Mouse (Mus musculus): Measurements from ENCODE around the gene Gsg1l.

Gene Gsg1l

DNA sequence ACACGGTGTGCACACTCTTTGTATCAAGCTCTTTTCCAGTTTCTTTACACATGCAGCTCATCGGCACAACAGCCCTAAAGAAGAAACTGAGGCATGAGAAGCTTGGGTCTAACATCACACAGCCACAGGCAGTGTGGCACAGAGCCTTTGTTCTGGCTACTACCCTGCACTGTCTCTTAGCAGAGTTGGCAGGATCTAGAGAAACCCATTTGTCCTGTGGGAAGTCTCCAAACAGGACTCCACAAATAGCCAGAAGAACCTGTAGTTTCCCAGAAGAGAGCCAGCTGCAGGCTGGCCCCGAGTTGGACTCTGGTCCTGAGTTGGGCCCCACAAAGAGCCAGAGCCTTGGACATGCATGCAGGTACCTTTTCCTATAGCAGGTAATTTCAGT lies 49.9 kb downstream of the Gsg1l start:
- no peak for DNase-seq (ENCODE audit: extremely low read depth, low read depth)

- no peak for DNase-seq (ENCODE audit: extremely low read depth, low read depth)
Measured at GRCm38 (mm10) chr7:126031598-126032364, 50.4 kb downstream of the Gsg1l start.

DNA sequence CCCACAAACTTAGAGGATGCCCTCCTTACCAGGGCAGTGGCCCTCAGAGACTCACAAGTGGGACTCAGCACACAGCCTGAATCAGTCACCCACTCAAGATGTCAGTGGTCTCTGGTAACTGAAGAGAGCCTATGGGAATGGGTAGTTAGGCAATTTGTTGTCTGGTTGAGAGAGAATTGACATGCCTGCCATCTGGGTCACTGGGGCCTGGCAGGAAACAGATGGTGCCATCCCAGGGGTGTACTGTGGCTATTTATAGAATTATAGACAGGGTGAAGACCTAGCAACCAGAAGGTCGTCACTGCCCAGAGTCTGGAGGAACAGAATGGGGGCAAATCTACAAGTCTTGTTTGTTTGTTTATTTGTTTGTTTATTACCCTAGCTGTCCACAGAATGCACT lies 54.8 kb downstream of the Gsg1l start:
- DNase-seq (ENCODE audit: extremely low read depth, low read depth): no peak

GRCm38 (mm10) chr7:126026600-126026999 lies 55.6 kb downstream of the Gsg1l start:
- no peak for DNase-seq (ENCODE audit: extremely low read depth, low read depth)

DNA sequence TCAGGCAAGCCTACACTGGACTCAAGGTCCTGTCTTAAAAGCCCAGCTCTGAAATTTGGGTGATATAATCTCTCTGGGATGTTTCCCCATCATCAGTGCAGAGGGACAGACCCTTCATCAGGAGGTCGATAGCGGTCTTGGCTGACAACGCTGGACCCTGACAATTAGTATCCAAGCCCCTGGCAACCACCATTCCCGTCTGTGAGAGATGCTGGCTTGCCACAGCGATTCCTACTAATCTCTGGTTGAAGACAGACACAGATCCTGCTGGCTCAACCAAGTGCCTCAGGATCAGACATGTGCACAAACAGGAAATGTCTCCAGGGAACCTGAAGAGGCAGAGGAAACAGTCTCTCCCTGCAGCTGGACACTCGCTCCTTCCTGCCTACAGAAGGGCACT lies 62.2 kb downstream of the Gsg1l start:
- no peak for DNase-seq (ENCODE audit: extremely low read depth, low read depth)

DNA sequence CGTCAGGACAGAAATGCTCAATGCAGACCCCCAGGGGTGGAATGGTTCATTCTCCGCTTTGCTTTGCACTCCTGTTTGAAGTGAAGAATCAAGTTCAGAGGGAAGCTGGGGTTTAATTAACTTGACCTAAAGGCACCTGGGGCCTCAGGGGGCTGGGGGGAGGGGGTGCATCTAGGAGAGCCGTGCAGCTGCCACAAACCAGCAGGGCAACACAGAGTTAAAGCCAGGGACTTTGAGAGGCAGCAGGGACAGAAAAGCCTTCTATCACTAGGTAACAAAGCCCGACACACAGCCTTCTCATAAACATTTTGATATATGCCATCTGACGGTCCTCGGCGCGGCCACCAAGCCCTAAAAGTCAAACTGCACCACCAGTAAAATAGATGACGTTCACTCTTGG lies 62.9 kb downstream of the Gsg1l start:
- no peak for DNase-seq (ENCODE audit: extremely low read depth, low read depth)

GRCm38 (mm10) chr7:126017455-126017854 lies 64.8 kb downstream of the Gsg1l start:
- DNase-seq (ENCODE audit: extremely low read depth, low read depth): no peak

DNA sequence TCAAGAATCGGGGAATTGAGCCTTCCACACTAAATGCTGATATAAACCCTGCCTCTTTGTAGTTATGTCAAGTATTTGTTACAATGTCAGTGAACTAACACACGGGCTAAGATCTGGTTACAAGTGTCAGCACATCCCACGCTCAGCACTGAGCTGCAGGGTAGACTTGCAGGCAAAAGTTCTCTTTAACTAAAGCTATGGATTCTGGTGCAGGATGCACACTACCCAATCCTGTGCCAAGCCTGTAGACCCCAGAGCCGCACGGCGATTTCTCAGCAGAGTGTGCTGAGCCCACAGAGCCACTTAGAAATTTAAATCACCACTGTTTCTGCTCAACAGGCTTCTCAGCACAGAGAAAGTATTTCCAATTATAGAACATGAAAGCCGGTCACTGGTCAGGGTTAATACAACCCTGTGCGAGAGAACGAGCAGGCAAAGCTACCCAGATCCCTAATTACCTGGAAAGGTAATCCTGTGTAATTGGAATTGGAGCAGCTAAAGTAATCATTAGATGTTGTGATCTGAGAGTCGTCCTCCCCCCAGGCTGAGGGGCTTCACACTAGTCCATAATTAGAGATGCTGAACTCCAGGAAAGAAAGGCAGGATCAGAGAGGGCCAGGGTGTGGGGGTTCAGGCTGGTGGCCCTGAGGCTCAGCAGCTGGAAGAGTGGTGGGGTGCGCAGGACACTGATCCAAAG lies 69.7 kb downstream of the Gsg1l start:
- DNase-seq (ENCODE audit: extremely low read depth, low read depth): no peak

GRCm38 (mm10) chr7:126008789-126009148 lies 73.4 kb downstream of the Gsg1l start:
- no peak for DNase-seq (ENCODE audit: extremely low read depth, low read depth)

- DNase-seq (ENCODE audit: extremely low read depth, low read depth): no peak
Measured at GRCm38 (mm10) chr7:126008139-126008788, 73.9 kb downstream of the Gsg1l start.

- DNase-seq (ENCODE audit: extremely low read depth, low read depth): no peak
Measured at GRCm38 (mm10) chr7:126007132-126007910, 74.9 kb downstream of the Gsg1l start.

DNA sequence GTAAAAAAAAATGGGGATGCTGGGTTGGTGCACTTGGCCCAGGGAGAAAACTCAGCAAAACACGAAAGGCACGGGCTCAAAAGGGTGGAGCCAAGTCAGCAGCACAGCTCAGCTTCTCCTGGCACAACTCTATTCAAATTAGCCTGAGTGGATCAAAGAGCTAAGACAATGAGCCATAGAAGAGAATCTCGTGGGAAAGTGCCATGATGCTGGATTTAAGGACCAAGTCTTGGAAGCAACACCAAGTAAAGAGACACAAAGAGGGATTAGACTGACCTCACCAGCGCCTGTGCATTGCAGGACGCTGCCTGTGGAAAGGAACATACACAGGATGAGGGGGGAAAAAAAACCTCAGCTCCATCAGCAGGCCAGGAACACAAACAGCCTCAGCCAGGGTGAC lies 76.9 kb downstream of the Gsg1l start:
- no peak for DNase-seq (ENCODE audit: extremely low read depth, low read depth)

DNA sequence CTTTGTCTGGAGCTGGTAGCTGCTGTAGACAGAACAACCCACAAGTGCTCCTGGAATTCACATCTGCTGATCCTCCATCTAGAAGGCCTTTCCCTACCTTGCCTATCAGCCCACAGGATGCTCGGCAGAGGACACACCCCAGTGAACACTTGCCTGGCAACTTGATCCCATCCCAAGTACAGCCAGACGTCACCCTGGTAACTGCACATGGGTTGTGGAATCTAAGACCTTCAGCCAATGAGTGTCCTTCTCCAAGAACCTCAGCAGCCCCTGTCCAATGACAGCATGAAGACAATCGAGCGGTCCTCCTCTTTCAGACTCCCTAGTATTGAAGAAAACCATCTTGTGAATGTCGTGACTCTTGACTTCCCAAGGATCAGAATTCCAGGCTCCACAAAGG lies 80.5 kb downstream of the Gsg1l start:
- DNase-seq (ENCODE audit: extremely low read depth, low read depth): no peak

DNA sequence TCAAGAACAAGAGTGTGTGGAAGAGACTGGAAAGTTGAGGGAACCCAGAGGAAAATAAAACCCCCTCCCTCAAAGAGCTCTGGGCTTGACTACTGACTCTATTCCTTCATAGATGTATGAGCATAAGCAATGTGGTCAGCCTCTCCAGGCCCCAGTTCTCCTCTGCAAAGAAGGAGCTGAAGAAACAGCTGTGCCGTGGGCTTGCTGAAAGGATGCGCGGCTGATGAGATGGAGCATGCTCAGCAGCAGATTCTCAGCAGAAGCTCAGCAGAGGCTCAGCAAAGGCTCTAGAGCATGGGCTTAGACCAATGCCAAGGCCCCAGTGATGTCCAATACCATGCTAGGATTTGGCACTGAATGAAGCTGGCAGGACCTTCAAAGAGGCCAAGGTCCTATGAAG lies 82.3 kb downstream of the Gsg1l start:
- DNase-seq (ENCODE audit: extremely low read depth, low read depth): no peak

GRCm38 (mm10) chr7:125996151-125996550 lies 86.1 kb downstream of the Gsg1l start:
- no peak for DNase-seq (ENCODE audit: extremely low read depth, low read depth)

- DNase-seq (ENCODE audit: extremely low read depth, low read depth): no peak
Measured at GRCm38 (mm10) chr7:125992356-125992891, 89.8 kb downstream of the Gsg1l start.

DNA sequence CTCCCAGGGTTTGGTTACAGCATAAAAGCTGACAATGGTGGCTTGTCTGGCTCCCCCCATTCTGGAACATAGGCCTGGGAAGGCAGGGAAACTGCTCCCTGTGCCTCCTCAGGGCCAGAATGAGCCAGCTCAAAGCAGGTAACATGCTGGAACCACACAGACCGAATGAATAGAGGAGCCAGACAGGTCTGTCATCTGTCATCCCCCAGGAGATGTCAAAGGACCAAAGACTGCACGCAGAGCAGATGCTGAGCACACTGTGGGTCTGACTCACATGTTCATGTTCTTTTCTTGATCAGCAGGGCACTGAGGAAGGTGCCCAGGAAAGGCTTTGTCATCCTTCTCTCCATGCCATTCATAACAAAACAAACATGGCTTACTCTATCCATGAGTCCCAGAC lies 90.4 kb downstream of the Gsg1l start:
- no peak for DNase-seq (ENCODE audit: extremely low read depth, low read depth)

- DNase-seq (ENCODE audit: extremely low read depth, low read depth): no peak
Measured at GRCm38 (mm10) chr7:125989969-125990368, 92.2 kb downstream of the Gsg1l start.

GRCm38 (mm10) chr7:125989489-125989888 lies 92.7 kb downstream of the Gsg1l start:
- no peak for DNase-seq (ENCODE audit: extremely low read depth, low read depth)

DNA sequence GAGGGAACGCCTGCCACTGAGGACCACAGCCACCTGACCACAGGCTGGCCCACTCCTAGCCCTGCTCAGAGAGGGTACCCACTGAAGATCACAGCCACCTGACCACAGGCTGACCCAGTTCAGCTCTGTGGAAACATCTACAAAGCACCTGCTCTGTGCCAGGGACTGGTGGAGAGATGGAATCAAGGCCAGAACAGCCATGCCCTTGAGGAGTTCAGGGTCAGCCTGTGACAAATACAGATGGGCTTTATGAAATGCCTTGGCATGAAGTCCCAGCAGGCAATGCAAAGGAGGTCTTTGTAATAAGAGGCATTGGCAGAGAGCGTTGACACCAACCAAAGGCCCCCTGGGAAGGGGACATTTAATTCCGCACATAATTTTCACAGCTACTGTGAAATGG lies 93.9 kb downstream of the Gsg1l start:
- DNase-seq (ENCODE audit: extremely low read depth, low read depth): no peak

GRCm38 (mm10) chr7:125987117-125987516 lies 95.1 kb downstream of the Gsg1l start:
- no peak for DNase-seq (ENCODE audit: extremely low read depth, low read depth)

DNA sequence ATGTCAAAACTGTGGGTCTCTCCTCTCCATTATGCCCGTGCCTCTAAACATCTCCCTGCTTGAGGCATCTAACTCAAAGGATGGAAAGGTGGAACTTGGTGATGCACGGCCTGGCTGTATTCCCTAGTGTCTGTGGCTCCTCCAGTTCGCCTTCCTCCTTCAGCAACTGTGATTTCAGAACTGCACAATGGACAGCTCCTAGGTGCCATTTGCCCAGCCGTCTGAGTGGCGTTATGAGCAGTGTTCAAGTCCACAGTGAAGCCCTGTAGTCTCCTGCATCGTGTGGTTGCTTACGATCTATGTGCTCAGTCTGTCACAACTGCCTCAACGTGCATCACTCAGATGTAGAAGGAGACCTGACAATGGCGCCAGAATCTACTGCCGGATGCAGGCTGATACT lies 96.6 kb downstream of the Gsg1l start:
- no peak for DNase-seq (ENCODE audit: extremely low read depth, low read depth)
